Mouse (Mus musculus): Measurements from ENCODE around the gene Ablim1.

Ablim1 gene

GRCm38 (mm10) chr19:57095340-57095739, 219.4 kb downstream of the Ablim1 start:
- DNase-seq: no peak

- DNase-seq: no peak
Observed at GRCm38 (mm10) chr19:57093698-57094004, 221.1 kb downstream of the Ablim1 start.

- no peak for DNase-seq
Observed at GRCm38 (mm10) chr19:57092958-57093697, 221.6 kb downstream of the Ablim1 start.

- DNase-seq: no peak
Observed at GRCm38 (mm10) chr19:57091278-57091677, 223.4 kb downstream of the Ablim1 start.

- DNase-seq: no peak
Observed at GRCm38 (mm10) chr19:57088804-57089369, 225.8 kb downstream of the Ablim1 start.

GRCm38 (mm10) chr19:57084520-57085166, 230.1 kb downstream of the Ablim1 start:
- no peak for DNase-seq

- DNase-seq: no peak
Observed at GRCm38 (mm10) chr19:57083887-57084286, 230.8 kb downstream of the Ablim1 start.

- DNase-seq: no peak
Observed at GRCm38 (mm10) chr19:57083183-57083555, 231.6 kb downstream of the Ablim1 start.

- DNase-seq: no peak
Observed at GRCm38 (mm10) chr19:57082454-57083182, 232.1 kb downstream of the Ablim1 start.

GRCm38 (mm10) chr19:57081536-57081935, 233.2 kb downstream of the Ablim1 start:
- DNase-seq: no peak

- no peak for DNase-seq
Observed at GRCm38 (mm10) chr19:57079606-57079981, 235.1 kb downstream of the Ablim1 start.

GRCm38 (mm10) chr19:57078867-57079605, 235.7 kb downstream of the Ablim1 start:
- DNase-seq: peak in 1 of 2 experiments; percentile 20

GRCm38 (mm10) chr19:57077826-57078699, 236.7 kb downstream of the Ablim1 start:
- DNase-seq: no peak

- DNase-seq: no peak
Observed at GRCm38 (mm10) chr19:57073450-57073849, 241.3 kb downstream of the Ablim1 start.

GRCm38 (mm10) chr19:57072756-57073155, 242.0 kb downstream of the Ablim1 start:
- no peak for DNase-seq

GRCm38 (mm10) chr19:57067108-57067613, 247.6 kb downstream of the Ablim1 start:
- no peak for DNase-seq

GRCm38 (mm10) chr19:57066313-57066712, 248.4 kb downstream of the Ablim1 start:
- DNase-seq: peak; percentile 46 to 79

- DNase-seq: peak in 1 of 2 experiments; percentile 11
Observed at GRCm38 (mm10) chr19:57062746-57063145, 252.0 kb downstream of the Ablim1 start.

GRCm38 (mm10) chr19:57059018-57059580, 255.6 kb downstream of the Ablim1 start:
- no peak for DNase-seq

GRCm38 (mm10) chr19:57057568-57057967, 257.2 kb downstream of the Ablim1 start:
- DNase-seq: no peak

Measured in lung, postnatal 4 days (tissue).